Mouse (Mus musculus): ENCODE results near the gene Fry.
A peak's percentile ranks its signal among the peaks of the same experiment; 100 is the strongest.

GRCm38 (mm10) chr5:150347845-150348244 is 229.4 kb downstream of the Fry start:
- no peak for TF ChIP-seq POLR2A (IDR thresholded peaks at IDR 0.05; ENCODE audit: insufficient read depth, low read depth, low read length)
- TF ChIP-seq CTCF (IDR thresholded peaks at IDR 0.05), result peak; percentile 55
- no peak for TF ChIP-seq EP300 (IDR thresholded peaks at IDR 0.05; ENCODE audit: insufficient read depth, low read depth, low read length)
